Mouse (Mus musculus) CD4-positive naive resting alpha-beta T cell, adult 57 days (primary cell): Measurements from ENCODE around the gene Btg1-ps2. TPM values are rescaled to one million over a fixed set of nuclear protein-coding genes. Genes with fewer than 3 reads are reported as not detected.

Experiments used
- total RNA-seq: library from RNA; stranded (reverse); gene quantifications from one replicate; pipeline ENCODE4 v1.2.4, GENCODE M21; 2023

The Btg1-ps2 gene
- total RNA-seq: not detected

DNA sequence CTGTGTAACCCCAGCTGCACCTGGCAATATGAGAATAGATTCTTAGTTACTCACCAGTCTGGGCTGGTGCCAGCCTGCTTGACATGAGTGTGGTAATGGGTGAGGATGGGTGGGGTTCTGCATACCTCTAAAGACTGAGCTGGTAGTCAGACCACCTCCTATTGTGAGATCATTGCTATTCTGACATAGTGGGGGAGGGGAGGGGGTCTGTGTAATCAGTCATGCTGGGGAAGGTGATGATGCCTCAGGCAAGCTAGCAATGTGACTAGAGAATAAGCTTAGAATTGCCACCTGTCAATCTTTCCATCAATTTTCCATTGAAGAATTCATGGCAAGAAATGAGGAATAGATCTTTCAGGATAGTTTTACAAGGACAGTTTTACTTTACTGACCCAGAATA lies at the start of gene Btg1-ps2:
Btg1-ps2 (minus strand) TSS at position 101 of the 400 bp plus-strand sequence.

DNA sequence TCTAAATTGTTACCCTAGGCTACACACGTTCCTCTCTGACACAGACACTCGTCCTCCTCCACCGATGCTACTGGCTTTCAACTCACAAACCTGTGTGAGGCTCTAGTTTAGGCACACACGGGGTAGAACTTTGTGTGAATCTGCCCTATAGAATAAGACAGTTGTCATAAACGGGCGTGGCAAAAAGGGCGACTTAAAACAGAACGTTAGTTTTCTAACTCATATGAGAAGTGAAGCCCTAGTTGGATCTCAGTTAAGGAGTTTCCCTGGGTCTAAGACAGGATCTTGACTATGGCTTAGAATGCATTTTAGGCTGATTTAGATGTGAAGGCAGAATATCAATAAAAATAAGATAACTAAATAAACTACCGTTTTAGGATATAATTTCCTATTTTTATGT lies 42.1 kb upstream of the Btg1-ps2 start, which contains the start of gene Rhox11:
Rhox11 (minus strand) TSS at position 101 of the 400 bp plus-strand sequence.

DNA sequence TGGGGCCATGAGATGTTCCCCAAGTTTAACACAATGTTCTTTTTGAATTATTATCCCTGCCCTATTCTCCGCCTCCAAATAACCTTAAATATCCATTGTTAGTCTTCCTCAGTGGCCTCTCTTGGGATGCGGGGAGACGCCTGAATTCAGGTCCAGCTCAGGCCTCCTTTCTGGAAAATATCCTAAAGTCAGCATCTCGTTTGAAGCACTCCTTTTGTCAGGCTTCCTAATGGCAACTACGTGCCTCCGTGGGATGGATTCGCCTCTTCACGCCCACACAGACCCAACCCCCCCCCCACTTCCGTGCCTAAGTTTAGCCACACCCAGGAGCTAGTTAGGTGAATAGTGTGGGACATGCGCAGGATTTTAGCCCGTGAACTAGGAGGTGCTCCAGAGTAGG lies 23.3 kb upstream of the Btg1-ps2 start, which contains the start of gene Rhox10:
Rhox10 (plus strand) TSS at position 301 of the 400 bp plus-strand sequence.

DNA sequence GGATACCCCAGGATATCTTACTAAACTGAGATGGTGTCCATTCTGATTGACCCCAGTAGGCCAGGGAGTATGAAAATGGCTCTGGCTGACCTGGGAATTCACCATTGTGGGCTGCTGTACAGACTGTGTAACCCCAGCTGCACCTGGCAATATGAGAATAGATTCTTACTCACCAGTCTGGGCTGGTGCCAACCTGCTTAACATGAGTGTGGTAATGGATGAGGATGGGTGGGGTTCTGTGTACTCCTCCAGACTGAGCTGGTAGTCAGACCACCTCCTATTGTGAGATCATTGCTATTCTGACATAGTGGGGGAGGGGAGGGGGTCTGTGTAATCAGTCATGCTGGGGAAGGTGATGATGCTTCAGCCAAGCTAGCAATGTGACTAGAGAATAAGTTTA lies 24.3 kb downstream of the Btg1-ps2 start, which contains the start of gene Btg1-ps1:
Btg1-ps1 (minus strand) TSS at position 219 of the 400 bp plus-strand sequence.

Other genes starting within 250 kb of the Btg1-ps2 start
- gene Rhox5, start 238.3 kb downstream of the Btg1-ps2 start, total RNA-seq: not detected
- not detected for gene Rhox6, start 216.2 kb downstream of the Btg1-ps2 start, total RNA-seq
- gene Rhox7a, start 211.4 kb downstream of the Btg1-ps2 start, total RNA-seq: not detected
- gene Rhox8, start 164.2 kb downstream of the Btg1-ps2 start, total RNA-seq: not detected
- gene Rhox7b, start 145.9 kb downstream of the Btg1-ps2 start, total RNA-seq: not detected
- not detected for gene Rhox9, start 141.3 kb downstream of the Btg1-ps2 start, total RNA-seq
- not detected for gene Btg1-ps1, start 24.3 kb downstream of the Btg1-ps2 start, total RNA-seq
- not detected for gene Rhox10, start 23.4 kb upstream of the Btg1-ps2 start, total RNA-seq
- not detected for gene Rhox11, start 42.0 kb upstream of the Btg1-ps2 start, total RNA-seq
- gene Rhox12, start 67.8 kb upstream of the Btg1-ps2 start, total RNA-seq: not detected
- gene Rhox13, start 78.1 kb upstream of the Btg1-ps2 start, total RNA-seq: not detected
- 32.5 TPM for gene Zbtb33, start 146.7 kb upstream of the Btg1-ps2 start, total RNA-seq
- gene Tmem255a, start 209.3 kb upstream of the Btg1-ps2 start, total RNA-seq: 1.8 TPM